ENCODE assay signal across 8 mouse cellular contexts in the genomic region with DNA sequence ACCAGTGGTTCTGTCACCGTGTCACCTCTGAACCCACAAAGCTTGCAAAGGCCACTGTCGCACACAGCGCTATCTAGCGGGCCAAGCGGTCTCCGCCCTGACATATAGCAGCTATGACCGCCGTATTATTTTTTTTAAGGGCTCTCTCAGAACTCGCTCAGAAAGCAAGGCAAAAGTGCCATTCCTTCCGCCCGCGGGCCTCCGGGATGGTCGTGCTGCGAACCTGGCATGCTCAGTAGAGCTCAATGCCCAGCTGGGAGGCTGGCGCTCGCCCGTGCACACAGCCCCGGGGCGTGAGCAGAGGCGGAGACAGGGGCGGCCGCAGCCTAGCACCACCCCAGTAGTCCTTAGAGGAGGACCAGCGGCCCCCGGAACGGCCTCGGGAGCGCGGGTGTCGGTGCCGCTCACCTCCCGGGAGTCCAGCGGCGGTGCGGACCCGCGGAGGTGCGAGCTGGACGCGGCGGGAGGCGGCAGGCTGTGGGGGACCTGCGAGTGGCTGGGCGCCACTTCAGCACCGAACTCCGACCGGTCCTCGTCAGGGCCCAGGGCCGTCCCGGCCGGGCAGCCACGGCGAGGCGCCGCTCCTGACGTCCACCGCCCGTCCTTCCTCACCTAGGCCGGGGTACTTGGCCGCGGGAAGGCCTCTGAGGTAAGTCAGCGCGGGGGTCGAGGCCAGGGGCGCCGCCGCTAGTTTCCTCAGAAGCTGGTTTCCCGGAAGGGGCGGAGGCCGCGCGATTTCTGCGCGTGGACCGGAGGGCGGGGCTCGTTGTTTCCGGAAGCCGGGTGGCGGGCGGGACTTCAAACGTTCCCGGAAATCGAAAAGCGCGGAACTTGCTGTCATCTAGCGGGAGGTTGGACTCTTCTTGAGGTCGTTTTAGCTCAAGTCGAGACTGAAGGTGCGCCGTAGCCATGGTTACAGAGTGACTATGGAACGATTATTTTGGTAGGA. TPM values are rescaled to one million over a fixed set of nuclear protein-coding genes. Genes with fewer than 3 reads are reported as not detected.
DNase-seq lines count a peak whose midpoint lies in the region; ATAC-seq lines count a peak whose summit lies in the region.

Ripk1 (plus strand) TSS at position 306 of the 949 bp plus-strand sequence.
Serpinb6a (minus strand) TSS at position 737 of the 949 bp plus-strand sequence.

- peak; percentile 94 for DNase-seq in Muller cell, postnatal 12 days (ENCODE audit: inconsistent ontology term)
- DNase-seq in cerebellum, adult 9-11 months, result peak; percentile 89
- peak; percentile 70 to 91 for DNase-seq in frontal cortex, adult 2 months (ENCODE audit: extremely low spot score in 1 of 2, low spot score in 1 of 2)
- peak; percentile 92 for DNase-seq in hindbrain, embryonic 11.5 days (ENCODE audit: low spot score)
- DNase-seq in layer of hippocampus, postnatal 10 days (ENCODE audit: low spot score in 2 of 2), result peak; percentile 87 to 91
- DNase-seq in lung, postnatal 10 days, result peak; percentile 96
- DNase-seq in ovary, postnatal 36 days (ENCODE audit: low spot score), result peak; percentile 90
- peak; percentile 95 for DNase-seq in thymus, postnatal 25 days

- under 1% methylated on average over 79 of the region's 92 CpGs for WGBS in hindbrain, embryonic 11.5 days

- peak within 1 kb of the TSS; percentile 85 for H3K27ac ChIP-seq in hindbrain, embryonic 11.5 days (ENCODE audit: low read depth, low read length)

- no peaks in the 10 kb centered on the region; the same call in 1 of the 2 replicates for H3K4me1 ChIP-seq in hindbrain, embryonic 11.5 days (replicated peaks; ENCODE audit: control insufficient read depth, insufficient read depth, low read length)

- no peaks in the 10 kb centered on the region for H3K27me3 ChIP-seq in hindbrain, embryonic 11.5 days (ENCODE audit: control insufficient read depth, insufficient read depth, low read length)

- H3K9ac ChIP-seq in hindbrain, embryonic 11.5 days (ENCODE audit: low read depth, low read length), result peak within 1 kb of the TSS; percentile 92

- H3K4me2 ChIP-seq in hindbrain, embryonic 11.5 days (replicated peaks; ENCODE audit: low read depth, low read length), result peak within 1 kb of the TSS; percentile 72

- no peaks in the 10 kb centered on the region for H3K36me3 ChIP-seq in hindbrain, embryonic 11.5 days (ENCODE audit: control insufficient read depth, insufficient read depth, low read length)

- H3K9me3 ChIP-seq in hindbrain, embryonic 11.5 days (ENCODE audit: control insufficient read depth, low read length), result no peaks in the 10 kb centered on the region

- peak; percentile 95 for ATAC-seq in hindbrain, embryonic 11.5 days (ENCODE audit: low FRiP score)

- H3K4me3 ChIP-seq in hindbrain, embryonic 11.5 days (ENCODE audit: low read depth, low read length), result peak within 1 kb of the TSS; percentile 90

RNA-seq across cellular contexts. Expression of gene Ripk1, which starts in this region (rescaled TPM):
- polyA plus RNA-seq in frontal cortex, adult 2 months (2012; rRNA removed), result 4.3 and 4.5 TPM in 2 replicates
- 8.9 and 10.1 TPM in 2 replicates for polyA plus RNA-seq in hindbrain, embryonic 11.5 days (2014; fragmentation: Nextera tagmentation; extraction: Ambion mirVana)
- 10 to 100 TPM in 1 of 2 experiments, 1 to 10 TPM in 1; 7.8 to 10.1 TPM for total RNA-seq in layer of hippocampus, postnatal 10 days (2021)

RNA-seq across cellular contexts. Expression of gene Serpinb6a, which starts in this region (rescaled TPM):
- 44.8 and 45.7 TPM in 2 replicates for polyA plus RNA-seq in frontal cortex, adult 2 months (2012; rRNA removed)
- 36.1 and 38.7 TPM in 2 replicates for polyA plus RNA-seq in hindbrain, embryonic 11.5 days (2014; fragmentation: Nextera tagmentation; extraction: Ambion mirVana)
- total RNA-seq in layer of hippocampus, postnatal 10 days (2021), result 10 to 100 TPM; 49.6 to 52.9 TPM

Comparison
In these comparisons a context has a peak if more than half of its experiments do, and no peak if none do; other contexts are left out.
1. Peak in every context shown above with its lines: DNase-seq, ATAC-seq, H3K4me3 ChIP-seq and H3K27ac ChIP-seq.